Mouse (Mus musculus) liver, adult 2 months (tissue): Measurements from ENCODE around the gene Fam208a. TPM values are rescaled to one million over a fixed set of nuclear protein-coding genes. Genes with fewer than 3 reads are reported as not detected.

Source experiments
- DNase-seq: peaks from one replicate; pipeline ENCODE4 v3.0.0-alpha.2; 2011; ENCODE audit warnings: low read depth, low spot score; ENCODE audit errors: extremely low read depth
- H3K27ac ChIP-seq: fragments of 200-500 bp; replicated peaks from 2 replicates; pipeline ENCODE4 v1.5.1; 2012; ENCODE audit warnings: low read depth, mild to moderate bottlenecking, control low read depth, inconsistent platforms, low read length; ENCODE audit not compliant: insufficient read depth
- H3K27me3 ChIP-seq: fragments of 200-500 bp; 2 replicates; pipeline ENCODE4 v1.6.1; 2012; ENCODE audit warnings: mild to moderate bottlenecking, moderate library complexity, low read length, inconsistent platforms; ENCODE audit not compliant: control insufficient read depth, insufficient read depth
- H3K36me3 ChIP-seq: fragments of 200-500 bp; 2 replicates; pipeline ENCODE4 v1.6.1; 2012; ENCODE audit warnings: low read length, inconsistent platforms; ENCODE audit not compliant: control insufficient read depth, insufficient read depth
- H3K4me1 ChIP-seq: fragments of 200-500 bp; 2 replicates; pipeline ENCODE4 v1.6.1; 2011; ENCODE audit warnings: low read length; ENCODE audit not compliant: control insufficient read depth, insufficient read depth
- H3K4me3 ChIP-seq: fragments of 200-500 bp; 2 replicates; pipeline ENCODE4 v1.5.1; 2011; ENCODE audit warnings: low read depth, mild to moderate bottlenecking, control low read depth, low read length, moderate library complexity; ENCODE audit not compliant: insufficient read depth
- H3K79me2 ChIP-seq: fragments of 200-500 bp; 2 replicates; pipeline ENCODE4 v1.6.1; 2012; ENCODE audit warnings: inconsistent platforms, mild to moderate bottlenecking, low read length, moderate library complexity; ENCODE audit not compliant: control insufficient read depth, insufficient read depth
- H3K9ac ChIP-seq: fragments of 200-500 bp; 2 replicates; pipeline ENCODE4 v1.6.1; 2012; ENCODE audit warnings: low read depth, mild to moderate bottlenecking, control low read depth, inconsistent platforms, low read length
- CTCF ChIP-seq: fragments of 200-500 bp; IDR thresholded peaks from 2 replicates; pipeline ENCODE4 v1.5.1; 2011; ENCODE audit warnings: low read depth, low read length, control low read depth
- POLR2A ChIP-seq: fragments of 200-500 bp; IDR thresholded peaks from 2 replicates; pipeline ENCODE4 v1.6.1; 2011; ENCODE audit warnings: low read length, control low read depth; ENCODE audit not compliant: insufficient read depth; ENCODE audit errors: extremely low read depth
- WGBS: fragments of 180-500 bp; shearing (Covaris S2); methylation state at CpG from one replicate; pipeline ENCODE4 v1.1.7; 2018; 5-methylcytosine and 5-hydroxymethylcytosine counted together
- polyA plus RNA-seq: library from polyadenylated mRNA; depleted of rRNA; stranded (reverse); fragments of >200 nt; gene quantifications from 2 replicates; pipeline ENCODE4 v1.2.3, GENCODE M21; 2012
- total RNA-seq: library from RNA; depleted of rRNA; stranded (reverse); fragments of >200 nt; gene quantifications from 2 replicates; pipeline ENCODE4 v1.2.3, GENCODE M21; 2014

The Fam208a gene
- total and polyA plus RNA-seq, 2 experiments, result 3.1 to 43.1 TPM

GRCm38 (mm10) chr14:27405947-27406346 lies 22.7 kb upstream of the Fam208a start:
- Histone ChIP-seq H3K36me3 (peaks cover 17% of the 10 kb centered on the region), H3K4me1 (peaks cover 5% of the 10 kb centered on the region), H3K79me2 (no peaks in the 10 kb centered on the region), H3K4me3 (no peak overlapping the region), H3K27me3 (no peaks in the 10 kb centered on the region), H3K27ac (no peak overlapping the region), H3K9ac (no peak overlapping the region)
- no peak for DNase-seq
- 98% methylated on average over 2 of the region's 2 CpGs for WGBS
- TF ChIP-seq CTCF (no peak), POLR2A (no peak)

GRCm38 (mm10) chr14:27408240-27408639 lies 20.4 kb upstream of the Fam208a start:
- H3K36me3 ChIP-seq, result peaks cover 6% of the 10 kb centered on the region; the same call in 1 of the 2 replicates
- 85% methylated on average over 3 of the region's 3 CpGs for WGBS
- no peak overlapping the region for H3K4me3 ChIP-seq
- H3K79me2 ChIP-seq, result no peaks in the 10 kb centered on the region
- H3K27me3 ChIP-seq, result no peaks in the 10 kb centered on the region
- no peak for DNase-seq
- 0 out of 2 replicates have a peak, but pooled peaks cover 1% of the 10 kb centered on the region for H3K4me1 ChIP-seq
- TF ChIP-seq CTCF, result no peak
- no peak for TF ChIP-seq POLR2A
- no peak overlapping the region for H3K27ac ChIP-seq
- H3K9ac ChIP-seq, result no peak overlapping the region

GRCm38 (mm10) chr14:27409662-27410061 lies 19.0 kb upstream of the Fam208a start:
- Histone ChIP-seq H3K36me3 (no peaks in the 10 kb centered on the region), H3K27ac (no peak overlapping the region), H3K4me1 (0 out of 2 replicates have a peak, but pooled peaks cover 1% of the 10 kb centered on the region), H3K4me3 (no peak overlapping the region), H3K9ac (no peak overlapping the region), H3K27me3 (no peaks in the 10 kb centered on the region), H3K79me2 (no peaks in the 10 kb centered on the region)
- no peak for DNase-seq
- 46% methylated on average over 3 of the region's 3 CpGs for WGBS
- no peak for TF ChIP-seq POLR2A
- no peak for TF ChIP-seq CTCF

GRCm38 (mm10) chr14:27411492-27411891 lies 17.1 kb upstream of the Fam208a start:
- no peak for DNase-seq
- Histone ChIP-seq H3K79me2 (no peaks in the 10 kb centered on the region), H3K4me1 (no peaks in the 10 kb centered on the region), H3K27ac (no peak overlapping the region), H3K36me3 (no peaks in the 10 kb centered on the region), H3K4me3 (no peak overlapping the region), H3K27me3 (no peaks in the 10 kb centered on the region), H3K9ac (no peak overlapping the region)
- 86% methylated on average over 7 of the region's 7 CpGs for WGBS
- no peak for TF ChIP-seq CTCF
- no peak for TF ChIP-seq POLR2A

- DNase-seq, result no peak
- no peaks in the 10 kb centered on the region for H3K4me1 ChIP-seq
- H3K27me3 ChIP-seq, result no peaks in the 10 kb centered on the region
- WGBS, result 77% methylated on average over 8 of the region's 8 CpGs
- H3K79me2 ChIP-seq, result no peaks in the 10 kb centered on the region
- no peak overlapping the region for H3K9ac ChIP-seq
- H3K4me3 ChIP-seq, result no peak overlapping the region
- no peak overlapping the region for H3K27ac ChIP-seq
- no peak for TF ChIP-seq CTCF
- TF ChIP-seq POLR2A, result no peak
- H3K36me3 ChIP-seq, result no peaks in the 10 kb centered on the region
Measured at GRCm38 (mm10) chr14:27412699-27413098, 15.9 kb upstream of the Fam208a start.

- peak; percentile 37 for DNase-seq
Measured at GRCm38 (mm10) chr14:27413961-27414360, 14.7 kb upstream of the Fam208a start.

More at GRCm38 (mm10) chr14:27413961-27414360, 14.7 kb upstream of the Fam208a start:
- H3K27ac ChIP-seq, result no peak overlapping the region
- H3K79me2 ChIP-seq, result no peaks in the 10 kb centered on the region
- no peaks in the 10 kb centered on the region for H3K27me3 ChIP-seq
- H3K9ac ChIP-seq, result no peak overlapping the region
- 32% methylated on average over 4 of the region's 4 CpGs for WGBS
- H3K4me3 ChIP-seq, result no peak overlapping the region
- H3K4me1 ChIP-seq, result no peaks in the 10 kb centered on the region
- TF ChIP-seq CTCF, result peak; percentile 50
- TF ChIP-seq POLR2A, result no peak
- no peaks in the 10 kb centered on the region for H3K36me3 ChIP-seq
